Mouse (Mus musculus) lung, postnatal 0 days (tissue): ENCODE results near the gene Defb28.

Source experiments
- CTCF ChIP-seq: IDR thresholded peaks from 2 replicates; pipeline ENCODE4 v1.5.1; 2016; ENCODE audit warnings: antibody characterized with exemption, mild to moderate bottlenecking
- EP300 ChIP-seq: IDR thresholded peaks from 2 replicates; pipeline ENCODE4 v1.6.1; 2016; ENCODE audit warnings: antibody characterized with exemption, mild to moderate bottlenecking, control low read depth

DNA sequence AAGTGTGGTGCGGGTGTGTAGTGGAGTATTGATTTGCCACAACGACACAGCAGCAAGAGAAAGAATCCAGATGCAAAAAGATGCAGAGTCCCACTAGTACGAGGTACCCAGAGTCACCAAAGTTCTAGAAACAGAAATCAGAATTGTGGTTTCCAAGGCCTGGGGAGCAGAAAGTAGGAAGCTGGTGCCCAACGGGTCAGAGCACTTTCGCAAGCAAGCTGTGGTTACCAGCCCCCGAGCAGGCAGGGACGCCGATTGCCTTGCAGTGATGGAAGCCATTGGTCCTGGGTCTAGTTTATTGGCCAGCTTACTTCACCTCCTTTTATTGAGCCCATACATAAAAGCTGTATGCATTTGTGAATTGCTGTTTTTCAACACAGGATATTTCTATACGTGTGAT, 23.9 kb downstream of the Defb28 start:
- no peak for TF ChIP-seq CTCF
- TF ChIP-seq EP300: no peak
